Mouse (Mus musculus): ENCODE results near the gene Tmem128. TPM values are rescaled to one million over a fixed set of nuclear protein-coding genes. Genes with fewer than 3 reads are reported as not detected.

The Tmem128 gene
- polyA plus RNA-seq, 1 experiment from 2014 or later, result 108 TPM

- Histone ChIP-seq H3K27me3 (ENCODE audit: insufficient read depth, low read length) (no peaks in the 10 kb centered on the region), H3K27ac (no peak overlapping the region), H3K4me2 (ENCODE audit: low read length) (no peak overlapping the region), H3K36me3 (ENCODE audit: insufficient read depth, low read length) (no peaks in the 10 kb centered on the region; the same call in 1 of the 2 replicates), H3K4me3 (replicated peaks; ENCODE audit: low read depth, low read length) (no peak overlapping the region), H3K9ac (ENCODE audit: low read depth, low read length) (no peak overlapping the region), H3K4me1 (replicated peaks; ENCODE audit: insufficient read depth, low read length) (no peaks in the 10 kb centered on the region; the same call in 1 of the 2 replicates), H3K9me3 (replicated peaks; ENCODE audit: low read length) (no peaks in the 10 kb centered on the region)
- no peak for DNase-seq (ENCODE audit: low spot score)
- ATAC-seq (replicated peaks; ENCODE audit: low FRiP score, low read depth), result no peak
- TF ChIP-seq CTCF (IDR thresholded peaks at IDR 0.05; ENCODE audit: low read depth), result no peak
- 92% methylated on average over 1 of the region's 1 CpGs for WGBS
Measured at GRCm38 (mm10) chr5:38256551-38256950, 3.4 kb upstream of the Tmem128 start.

GRCm38 (mm10) chr5:38258034-38258772, 1.8 kb upstream of the Tmem128 start:
- WGBS, result 35% methylated on average over 8 of the region's 8 CpGs
- Histone ChIP-seq H3K4me2 (ENCODE audit: low read length) (no peak overlapping the region), H3K36me3 (ENCODE audit: insufficient read depth, low read length) (peaks cover 11% of the 10 kb centered on the region; the same call in 1 of the 2 replicates), H3K4me1 (replicated peaks; ENCODE audit: insufficient read depth, low read length) (no peaks in the 10 kb centered on the region; the same call in 1 of the 2 replicates), H3K27me3 (ENCODE audit: insufficient read depth, low read length) (no peaks in the 10 kb centered on the region), H3K9ac (ENCODE audit: low read depth, low read length) (no peak overlapping the region), H3K27ac (no peak overlapping the region), H3K4me3 (replicated peaks; ENCODE audit: low read depth, low read length) (no peak overlapping the region), H3K9me3 (replicated peaks; ENCODE audit: low read length) (no peaks in the 10 kb centered on the region)
- DNase-seq (ENCODE audit: low spot score) (peak; percentile 72), ATAC-seq (replicated peaks; ENCODE audit: low FRiP score, low read depth) (no peak)
- no peak for TF ChIP-seq CTCF (IDR thresholded peaks at IDR 0.05; ENCODE audit: low read depth)

- no peak for DNase-seq (ENCODE audit: low spot score)
- H3K36me3 ChIP-seq (ENCODE audit: insufficient read depth, low read length), result peaks cover 16% of the 10 kb centered on the region
- no peak overlapping the region for H3K4me2 ChIP-seq (ENCODE audit: low read length)
- no peaks in the 10 kb centered on the region; the same call in 1 of the 2 replicates for H3K4me1 ChIP-seq (replicated peaks; ENCODE audit: insufficient read depth, low read length)
- no peak overlapping the region for H3K4me3 ChIP-seq (replicated peaks; ENCODE audit: low read depth, low read length)
- no peaks in the 10 kb centered on the region for H3K27me3 ChIP-seq (ENCODE audit: insufficient read depth, low read length)
- no peak for TF ChIP-seq CTCF (IDR thresholded peaks at IDR 0.05; ENCODE audit: low read depth)
- 64% methylated on average over 5 of the region's 5 CpGs for WGBS
- no peak overlapping the region for H3K9ac ChIP-seq (ENCODE audit: low read depth, low read length)
- no peaks in the 10 kb centered on the region for H3K9me3 ChIP-seq (replicated peaks; ENCODE audit: low read length)
- no peak for ATAC-seq (replicated peaks; ENCODE audit: low FRiP score, low read depth)
- H3K27ac ChIP-seq, result no peak overlapping the region
Measured at GRCm38 (mm10) chr5:38258773-38259146, 1.2 kb upstream of the Tmem128 start.

- 39% methylated on average over 9 of the region's 9 CpGs for WGBS
- Histone ChIP-seq H3K9ac (ENCODE audit: low read depth, low read length) (peak overlapping the region; percentile 62), H3K4me2 (ENCODE audit: low read length) (peak overlapping the region; percentile 70), H3K27me3 (ENCODE audit: insufficient read depth, low read length) (no peaks in the 10 kb centered on the region), H3K4me1 (replicated peaks; ENCODE audit: insufficient read depth, low read length) (no peaks in the 10 kb centered on the region; the same call in 1 of the 2 replicates), H3K27ac (peak overlapping the region; percentile 86), H3K9me3 (replicated peaks; ENCODE audit: low read length) (no peaks in the 10 kb centered on the region), H3K4me3 (replicated peaks; ENCODE audit: low read depth, low read length) (peak overlapping the region; percentile 66), H3K36me3 (ENCODE audit: insufficient read depth, low read length) (peaks cover 24% of the 10 kb centered on the region)
- DNase-seq (ENCODE audit: low spot score) (no peak), ATAC-seq (replicated peaks; ENCODE audit: low FRiP score, low read depth) (no peak)
- TF ChIP-seq CTCF (IDR thresholded peaks at IDR 0.05; ENCODE audit: low read depth), result no peak
Measured at GRCm38 (mm10) chr5:38259455-38260106, 404 bp upstream of the Tmem128 start.

DNA sequence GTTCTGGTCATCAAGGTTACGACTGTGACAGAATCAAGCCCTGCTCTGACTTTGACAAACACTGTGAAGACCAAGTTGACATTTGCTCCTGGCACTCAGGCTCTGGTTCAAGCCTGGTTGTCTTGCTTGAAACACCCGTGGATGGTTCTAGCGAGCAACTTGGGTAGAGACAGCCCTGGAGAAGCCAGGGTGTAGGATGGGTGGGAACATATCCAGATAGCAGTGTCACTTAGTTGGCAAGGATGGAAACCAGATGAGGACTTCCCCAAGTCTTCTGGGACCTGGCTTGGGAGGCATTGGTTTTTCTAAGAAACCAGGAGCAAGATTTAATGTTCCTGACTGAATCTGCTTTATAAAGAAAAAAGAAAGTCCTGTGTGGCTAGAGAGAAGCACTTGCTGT, 11.0 kb downstream of the Tmem128 start:
- no peaks in the 10 kb centered on the region for H3K9me3 ChIP-seq (replicated peaks; ENCODE audit: low read length)
- ATAC-seq (replicated peaks; ENCODE audit: low FRiP score, low read depth) (no peak), DNase-seq (ENCODE audit: low spot score) (no peak)
- no peaks in the 10 kb centered on the region for H3K4me1 ChIP-seq (replicated peaks; ENCODE audit: insufficient read depth, low read length)
- WGBS, result 89% methylated on average over 3 of the region's 3 CpGs
- TF ChIP-seq CTCF (IDR thresholded peaks at IDR 0.05; ENCODE audit: low read depth), result no peak
- no peak overlapping the region for H3K27ac ChIP-seq
- H3K9ac ChIP-seq (ENCODE audit: low read depth, low read length), result no peak overlapping the region
- no peak overlapping the region for H3K4me2 ChIP-seq (ENCODE audit: low read length)
- no peak overlapping the region for H3K4me3 ChIP-seq (replicated peaks; ENCODE audit: low read depth, low read length)
- H3K27me3 ChIP-seq (ENCODE audit: insufficient read depth, low read length), result peaks cover 7% of the 10 kb centered on the region
- H3K36me3 ChIP-seq (ENCODE audit: insufficient read depth, low read length), result peaks cover 27% of the 10 kb centered on the region; the same call in 1 of the 2 replicates

DNA sequence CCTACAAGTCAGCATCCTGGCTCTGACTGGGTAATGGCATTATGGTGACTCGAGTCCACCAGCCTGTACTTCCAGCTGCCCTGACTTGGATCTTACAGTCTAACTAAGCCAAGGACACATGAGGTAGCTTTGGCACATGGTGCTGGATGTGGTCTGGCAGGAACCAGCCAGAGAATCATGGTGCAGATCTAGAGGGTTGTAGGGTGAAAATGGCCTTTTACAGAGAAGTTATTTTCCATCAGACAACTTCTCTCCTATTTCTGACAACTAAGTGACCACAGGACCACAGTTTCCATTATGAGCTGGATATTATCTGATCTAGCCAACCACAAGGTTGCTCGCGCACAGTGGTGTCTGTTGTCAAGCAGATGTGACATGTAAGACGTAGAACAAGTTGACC, 13.8 kb downstream of the Tmem128 start:
- no peak for DNase-seq (ENCODE audit: low spot score)
- peaks cover 33% of the 10 kb centered on the region for H3K27me3 ChIP-seq (ENCODE audit: insufficient read depth, low read length)
- no peak for TF ChIP-seq CTCF (IDR thresholded peaks at IDR 0.05; ENCODE audit: low read depth)
- 84% methylated on average over 4 of the region's 4 CpGs for WGBS
- H3K4me2 ChIP-seq (ENCODE audit: low read length), result no peak overlapping the region
- H3K9ac ChIP-seq (ENCODE audit: low read depth, low read length), result no peak overlapping the region
- no peaks in the 10 kb centered on the region for H3K9me3 ChIP-seq (replicated peaks; ENCODE audit: low read length)
- H3K36me3 ChIP-seq (ENCODE audit: insufficient read depth, low read length), result peaks cover 9% of the 10 kb centered on the region; the same call in 1 of the 2 replicates
- H3K4me3 ChIP-seq (replicated peaks; ENCODE audit: low read depth, low read length), result no peak overlapping the region
- ATAC-seq (replicated peaks; ENCODE audit: low FRiP score, low read depth), result no peak
- H3K4me1 ChIP-seq (replicated peaks; ENCODE audit: insufficient read depth, low read length), result peaks cover 9% of the 10 kb centered on the region; the same call in 1 of the 2 replicates
- H3K27ac ChIP-seq, result no peak overlapping the region
